Mouse (Mus musculus) adrenal gland, postnatal 10 days (tissue): ENCODE data around the gene Idua. TPM values are rescaled to one million over a fixed set of nuclear protein-coding genes. Genes with fewer than 3 reads are reported as not detected.

Source experiments
- DNase-seq: peaks from one replicate; pipeline ENCODE4 v3.0.0; 2021; ENCODE audit warnings: mixed read lengths
- total RNA-seq, 2 experiments: library from RNA; stranded (reverse); gene quantifications; 2 replicates each; pipeline ENCODE4 v1.2.3; 2021

The Idua gene
- total RNA-seq, 2 experiments from 2014 or later = 9.0 to 15.2 TPM

DNA sequence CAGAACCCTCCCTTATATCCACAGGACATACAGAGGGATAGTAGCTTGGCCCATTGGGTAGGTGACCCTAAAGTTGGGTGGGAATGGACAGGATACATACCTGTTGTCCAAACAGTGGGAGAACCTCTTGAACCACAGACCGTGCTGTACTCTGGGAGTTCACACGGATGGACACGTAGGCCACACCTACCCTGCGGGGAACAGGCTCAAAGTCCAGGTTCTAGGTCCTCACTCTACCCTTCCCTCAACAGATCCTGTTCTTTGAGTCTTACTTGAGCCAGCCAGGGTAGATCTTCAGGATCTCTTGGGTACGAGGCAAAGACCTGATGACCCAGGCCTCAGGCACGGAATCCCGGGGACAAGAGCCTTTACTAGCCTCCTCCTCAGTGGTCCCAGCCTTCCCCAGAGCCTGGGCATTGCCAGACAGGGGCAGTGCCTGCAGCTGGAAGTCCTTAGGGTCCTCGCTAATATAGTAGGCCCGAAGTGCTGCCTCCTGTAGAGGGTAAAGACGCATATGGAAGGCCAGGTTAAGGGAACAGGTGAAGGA is 5.6 kb upstream of the Idua start:
- DNase-seq = no peak

DNA sequence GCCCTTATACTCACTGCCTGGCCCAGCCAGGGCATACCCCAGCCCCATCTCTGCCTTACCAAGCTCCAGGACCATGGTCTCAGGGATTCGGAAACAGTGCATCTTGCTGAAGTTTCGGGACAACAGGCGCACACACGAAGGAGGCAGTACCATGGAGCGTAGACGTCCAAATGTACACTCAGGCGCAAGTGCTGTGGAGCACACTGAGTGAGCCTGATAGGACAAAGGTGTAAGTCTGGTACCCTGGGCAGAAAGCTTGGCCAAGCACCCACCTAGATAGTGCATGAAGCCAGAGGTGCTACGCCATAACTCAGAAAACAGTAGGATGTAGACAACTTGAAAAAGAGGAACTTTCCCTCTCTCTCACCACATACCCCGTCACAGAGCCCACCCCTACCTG is 4.8 kb upstream of the Idua start:
- DNase-seq = no peak

DNA sequence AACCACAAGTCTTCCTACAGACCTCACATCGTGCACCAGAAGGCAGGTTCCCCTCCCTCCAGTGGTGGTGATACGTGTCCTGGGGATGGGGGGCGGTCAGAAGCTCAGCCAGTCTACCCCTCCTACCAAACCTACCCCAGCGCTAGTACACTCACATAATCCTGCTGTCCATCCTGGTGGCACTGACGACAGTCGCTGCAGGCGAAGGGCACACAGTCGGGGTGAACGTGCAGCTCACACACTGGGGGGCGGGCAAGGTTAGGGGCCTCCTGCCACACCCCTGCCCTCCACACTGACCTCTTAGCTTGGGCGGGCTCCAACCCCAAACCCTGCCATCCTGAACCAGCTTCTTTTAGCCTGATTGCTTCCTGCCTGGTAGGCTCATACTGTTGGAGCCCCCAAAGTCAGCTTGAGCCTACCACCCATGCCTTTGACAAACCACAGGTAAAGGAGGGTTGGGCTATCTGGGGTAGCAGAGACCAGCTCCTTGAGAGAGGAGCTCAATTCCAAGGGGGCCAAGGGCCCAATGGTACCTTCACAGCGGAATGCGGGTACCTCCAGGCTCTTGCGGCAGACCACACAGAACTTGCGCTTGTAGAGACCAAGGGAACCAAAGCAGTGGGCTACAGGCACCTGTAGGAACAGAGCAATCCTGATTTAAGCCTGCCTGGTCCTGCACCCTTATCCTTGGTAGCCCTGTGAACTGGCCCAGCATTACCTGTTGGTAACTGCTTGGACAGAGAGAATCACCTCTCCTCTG is 4.1 kb upstream of the Idua start:
- DNase-seq = no peak

DNA sequence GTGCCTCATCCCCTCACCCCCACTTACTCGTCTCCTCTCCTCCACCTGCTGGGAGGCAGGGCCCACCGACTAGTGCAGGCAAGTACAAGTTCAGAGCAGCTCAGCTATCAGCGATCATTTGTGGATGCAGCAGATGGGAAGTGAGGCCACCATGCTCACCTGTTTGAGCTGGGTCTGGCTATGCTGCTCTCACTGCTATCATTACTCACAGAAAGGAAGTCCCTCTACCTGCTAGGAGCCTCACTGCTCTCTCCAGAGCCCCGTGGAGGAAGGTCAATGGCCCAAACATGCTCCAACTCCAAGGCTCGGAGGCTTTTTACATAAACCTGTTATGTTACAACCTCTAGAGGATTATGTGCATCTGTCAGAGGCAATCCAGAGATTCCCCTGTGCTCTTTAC is 2.7 kb upstream of the Idua start:
- DNase-seq = no peak

DNA sequence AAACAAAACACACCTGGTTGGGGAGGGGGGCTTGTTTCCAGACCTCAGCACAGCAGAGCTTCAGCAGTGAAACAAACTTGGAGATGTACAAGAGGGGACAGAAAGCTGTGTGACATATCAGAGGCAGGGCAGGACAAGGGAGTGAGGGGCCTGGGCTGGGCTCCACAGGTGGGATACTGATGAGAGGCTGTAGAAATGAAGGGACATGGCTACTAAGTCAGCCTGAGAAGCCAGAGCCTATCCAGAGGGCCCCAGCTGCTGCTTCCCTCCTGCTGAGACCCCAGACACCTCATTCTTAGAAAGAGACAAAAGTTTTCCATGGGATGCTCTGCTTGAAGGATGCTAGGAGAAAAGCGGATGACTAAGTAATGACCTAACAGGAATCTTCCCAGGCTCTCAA is 1.5 kb upstream of the Idua start:
- DNase-seq = no peak

DNA sequence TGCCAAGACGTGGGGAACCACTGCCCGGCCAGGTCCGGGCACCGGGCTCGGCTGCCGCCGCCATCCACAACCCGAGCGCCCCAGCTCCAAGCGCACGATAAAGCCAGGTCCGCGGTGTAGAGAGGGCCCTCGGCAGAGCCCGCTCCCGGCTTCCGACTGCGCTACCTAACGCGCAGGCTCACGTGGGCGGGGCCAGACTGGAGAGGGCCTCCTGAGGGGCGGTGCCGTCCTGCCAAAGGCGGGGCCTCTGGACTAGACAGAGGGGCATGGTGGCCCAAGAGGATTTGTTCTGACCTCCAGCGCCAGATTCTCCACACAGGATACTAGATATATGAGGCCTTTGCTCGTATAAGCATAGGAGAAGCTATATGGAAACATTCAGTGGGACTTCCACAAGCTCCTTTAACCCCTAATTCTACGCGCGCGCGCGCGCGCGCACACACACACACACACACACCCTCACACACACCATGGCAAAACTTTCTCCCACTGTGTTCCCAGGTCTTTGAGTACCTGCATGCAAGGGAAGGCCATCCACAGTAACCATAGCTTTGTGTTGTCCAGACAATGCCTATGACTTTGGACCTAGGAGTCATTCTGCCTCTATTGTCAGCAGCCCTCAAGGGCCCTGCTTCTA is 619 bp downstream of the Idua start:
- peak; percentile 96 for DNase-seq

DNA sequence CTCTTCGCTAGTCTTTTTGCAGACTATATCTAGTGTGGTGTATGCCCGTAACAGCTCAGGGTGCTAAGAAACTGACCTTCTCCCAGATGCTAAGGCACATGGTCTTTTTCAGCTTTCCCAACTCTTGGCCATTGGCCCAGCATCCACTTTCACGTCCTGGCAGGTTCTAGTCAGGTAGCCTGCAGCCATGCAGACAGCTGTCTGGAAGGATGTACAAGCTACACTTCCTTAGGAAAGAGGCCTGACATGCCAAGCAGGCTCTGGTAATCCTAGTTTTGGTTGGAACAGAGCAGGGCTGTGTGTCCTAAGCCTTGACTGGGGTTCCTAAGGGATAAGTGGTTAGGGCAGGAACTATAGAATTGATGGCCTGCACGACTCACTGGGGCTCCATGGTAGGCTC is 2.6 kb downstream of the Idua start:
- DNase-seq = no peak

DNA sequence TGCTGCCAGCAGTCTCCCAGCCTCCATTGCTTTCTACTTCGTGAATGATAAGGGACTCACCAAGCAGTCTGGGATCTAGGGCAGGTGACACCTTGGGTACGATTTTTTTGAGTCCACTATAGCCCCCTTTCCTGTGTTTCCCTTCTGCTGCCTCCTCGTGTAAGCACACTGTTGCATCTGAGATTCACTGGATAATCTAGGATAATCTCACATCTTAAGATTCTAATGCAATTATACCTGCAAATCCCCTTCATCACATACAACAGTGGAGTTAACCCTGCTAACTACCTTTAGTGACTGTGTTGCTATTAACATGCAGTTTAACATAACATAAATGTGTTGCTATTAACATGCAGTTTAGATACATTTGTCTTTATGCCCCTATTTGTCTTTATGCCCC is 4.9 kb downstream of the Idua start:
- no peak for DNase-seq

DNA sequence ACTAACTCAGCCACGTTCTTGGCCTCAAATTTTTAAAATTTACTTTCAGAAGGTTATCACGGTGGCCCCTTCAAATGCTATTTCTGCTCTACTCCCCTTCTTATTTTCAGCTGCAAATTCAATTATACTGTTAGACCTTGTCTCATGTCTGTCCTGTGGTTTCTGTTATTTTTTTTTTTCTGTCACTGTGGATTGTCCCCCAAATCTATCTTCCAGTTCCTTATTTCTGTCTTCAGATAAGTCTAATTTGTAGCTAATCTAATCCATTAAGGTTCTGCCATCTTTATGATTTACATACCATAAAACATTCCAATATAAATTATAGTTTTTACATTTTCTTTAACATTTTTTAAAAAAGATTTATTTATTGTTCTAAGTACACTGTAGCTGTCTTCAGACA is 7.2 kb downstream of the Idua start:
- no peak for DNase-seq

DNA sequence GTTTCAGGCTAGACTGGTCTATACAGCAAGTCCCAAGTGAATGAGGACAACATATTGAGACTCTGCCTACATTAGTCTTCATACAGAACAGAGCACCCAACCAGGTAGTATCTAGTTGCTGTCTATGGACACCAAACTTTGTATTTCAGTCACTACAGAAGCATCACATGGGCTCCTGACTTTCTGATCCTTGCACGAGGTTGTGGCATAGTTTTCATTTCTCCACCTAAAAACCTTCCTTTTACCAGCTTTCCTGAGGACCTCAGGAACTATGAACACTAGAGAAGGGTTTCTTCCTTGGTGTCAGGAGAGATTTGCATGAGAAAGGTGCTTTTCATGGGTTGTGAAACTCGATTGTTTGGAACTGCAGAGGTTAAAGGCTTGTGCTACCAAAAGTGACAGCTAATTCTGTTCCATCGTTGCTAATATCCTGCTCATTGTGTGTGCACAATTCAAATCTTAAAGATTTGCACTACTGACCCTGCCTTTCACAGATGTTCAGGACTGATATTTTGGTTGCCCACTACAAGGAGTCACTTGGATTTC is 8.3 kb downstream of the Idua start:
- no peak for DNase-seq

DNA sequence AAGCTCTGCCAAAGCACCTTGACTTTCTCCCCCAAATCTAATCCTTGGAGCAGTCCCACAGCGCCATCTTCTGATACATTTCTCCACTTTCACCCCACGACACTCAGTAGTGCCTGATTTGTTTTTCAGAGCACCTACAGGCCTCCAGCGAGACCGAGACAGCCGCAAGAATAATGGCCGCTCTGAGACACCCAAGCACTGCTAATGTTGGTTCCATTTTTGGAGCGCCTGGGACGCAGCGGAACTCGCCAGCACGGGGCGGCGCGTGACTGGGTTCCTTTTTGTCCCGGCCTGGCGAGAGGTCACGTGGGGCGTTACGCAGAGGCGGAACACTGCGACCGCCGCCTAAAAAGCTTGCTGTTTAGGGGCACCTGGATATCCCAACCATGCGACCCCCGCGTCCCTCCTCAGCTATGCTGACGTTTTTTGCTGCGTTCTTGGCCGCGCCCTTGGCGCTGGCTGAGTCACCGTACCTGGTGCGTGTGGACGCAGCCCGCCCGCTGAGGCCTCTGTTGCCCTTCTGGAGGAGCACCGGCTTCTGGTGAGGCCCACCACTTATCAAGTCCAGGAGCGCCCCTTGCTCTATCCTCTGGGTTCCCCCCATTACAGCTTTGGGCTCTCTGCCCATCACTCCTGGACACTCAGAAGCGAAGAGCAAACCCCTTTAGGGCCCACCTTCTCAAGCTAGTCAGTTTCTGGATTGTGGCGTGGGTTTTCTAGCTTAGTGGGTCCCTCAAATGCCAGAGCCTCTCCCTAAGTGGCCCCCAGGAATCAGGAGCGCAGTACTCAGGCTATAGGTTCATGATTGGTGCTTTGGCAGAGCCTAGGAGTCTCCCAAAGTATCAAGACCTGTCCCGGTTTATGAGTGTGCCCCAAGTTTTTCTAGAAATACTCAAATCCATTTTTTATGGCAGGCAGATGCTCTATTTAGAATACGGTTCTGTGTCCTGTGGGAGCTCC is 9.1 kb downstream of the Idua start, which contains the start of gene Dgkq:
TSS of gene Dgkq (minus strand) at position 696 of the 960 bp plus-strand sequence.
- DNase-seq = peak; percentile 92

DNA sequence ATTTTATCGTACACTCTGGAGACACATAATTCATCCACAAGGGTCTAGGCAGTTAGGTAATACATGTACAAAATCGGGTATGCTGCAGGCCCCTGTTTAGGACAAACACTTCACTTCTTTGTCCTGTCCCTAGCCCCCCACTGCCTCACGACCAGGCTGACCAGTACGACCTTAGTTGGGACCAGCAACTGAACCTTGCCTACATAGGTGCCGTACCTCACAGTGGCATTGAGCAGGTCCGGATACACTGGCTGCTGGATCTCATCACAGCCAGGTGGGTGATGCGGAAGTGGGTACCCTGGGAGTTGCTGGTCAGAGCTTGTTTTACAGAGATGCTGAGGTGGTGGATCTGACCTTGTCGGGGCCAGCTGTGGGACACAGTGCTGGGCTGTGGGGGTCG is 9.9 kb downstream of the Idua start:
- DNase-seq = no peak

DNA sequence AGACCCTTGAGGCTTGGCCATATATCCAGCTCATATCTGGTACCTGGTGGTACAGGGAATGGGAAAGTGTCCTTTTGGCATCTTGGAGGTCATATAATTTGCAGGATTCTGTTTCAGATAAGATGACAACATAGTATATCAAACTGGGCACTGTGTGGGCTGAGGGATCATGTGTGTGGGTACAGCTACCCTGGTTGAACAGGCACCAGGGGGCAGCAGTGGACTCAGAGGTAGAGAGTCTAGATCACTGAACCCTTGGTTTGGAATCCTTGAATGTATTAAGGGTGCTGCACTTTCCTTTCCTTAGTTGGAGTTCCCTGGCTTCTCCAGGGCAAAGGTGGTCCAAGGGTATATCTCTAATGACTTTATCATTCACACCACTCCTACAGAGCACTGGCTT is 10.7 kb downstream of the Idua start:
- peak; percentile 72 for DNase-seq

DNA sequence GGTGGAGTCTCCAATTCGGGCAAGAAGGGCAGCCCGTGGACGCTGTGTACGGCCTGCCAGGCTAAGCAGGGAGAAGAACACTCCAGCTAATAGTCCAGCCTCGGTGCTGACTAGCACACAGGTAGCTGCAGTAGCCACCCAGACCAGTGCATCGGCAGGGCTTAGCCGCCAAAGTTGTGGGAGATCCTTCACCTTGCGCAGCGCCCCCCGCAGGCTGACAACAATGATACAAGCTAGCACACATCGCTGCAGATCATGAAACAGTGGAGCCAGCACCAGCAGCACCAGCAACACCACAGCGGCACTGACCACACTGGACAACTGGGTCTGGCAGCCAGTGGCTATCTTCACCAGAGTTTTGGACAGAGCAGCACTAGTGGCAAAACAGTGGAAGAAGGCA is 11.6 kb downstream of the Idua start:
- DNase-seq = no peak

DNA sequence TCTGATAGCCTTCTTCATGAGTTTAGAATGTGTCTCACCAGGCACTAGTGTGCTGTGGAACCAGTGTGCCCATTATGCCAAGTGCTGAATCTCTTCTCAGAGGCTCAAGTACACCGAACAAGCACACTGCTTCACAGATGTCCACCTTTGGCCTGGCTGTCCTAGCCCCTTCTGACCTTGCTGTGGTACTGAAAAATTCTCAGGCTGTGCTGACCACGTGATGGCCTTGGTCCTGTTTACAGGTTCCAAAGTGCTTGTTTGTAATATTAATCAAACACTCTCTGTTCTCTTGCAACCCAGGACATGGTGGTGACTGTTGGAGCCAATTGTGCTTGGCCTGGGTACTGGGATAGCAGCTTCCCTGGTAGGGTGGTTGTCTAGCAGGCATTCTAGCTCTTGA is 14.5 kb downstream of the Idua start:
- DNase-seq = no peak

DNA sequence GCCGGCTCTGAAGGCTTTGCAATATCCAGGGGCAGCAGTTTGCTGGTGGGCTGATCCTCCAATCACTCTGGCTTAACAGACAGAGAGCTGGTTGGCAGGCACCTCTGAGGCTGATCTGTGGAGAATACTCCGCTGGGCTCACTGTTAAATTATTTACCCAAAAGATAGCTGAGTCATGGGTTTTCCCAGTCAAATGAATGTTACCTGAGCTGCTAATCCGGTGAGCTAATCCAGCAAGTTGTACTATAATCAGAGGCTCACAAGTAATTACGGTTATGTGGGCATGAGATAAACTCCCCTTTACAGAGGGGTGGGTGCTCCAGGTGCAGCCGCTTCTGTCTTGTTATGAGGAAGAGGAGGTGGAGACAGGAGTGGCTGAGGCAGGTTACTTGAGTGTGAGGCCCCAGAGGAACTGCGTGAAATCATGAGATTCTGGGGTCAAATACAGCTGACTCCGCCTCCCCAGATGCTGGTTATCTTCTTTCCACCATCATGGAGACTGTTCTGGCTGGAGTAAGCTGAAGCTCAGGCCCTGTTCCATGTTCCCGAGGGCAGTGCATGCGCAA is 15.2 kb downstream of the Idua start, which contains the start of gene Slc26a1:
TSS of gene Slc26a1 (minus strand) at position 319 of the 566 bp plus-strand sequence.
- DNase-seq = no peak

DNA sequence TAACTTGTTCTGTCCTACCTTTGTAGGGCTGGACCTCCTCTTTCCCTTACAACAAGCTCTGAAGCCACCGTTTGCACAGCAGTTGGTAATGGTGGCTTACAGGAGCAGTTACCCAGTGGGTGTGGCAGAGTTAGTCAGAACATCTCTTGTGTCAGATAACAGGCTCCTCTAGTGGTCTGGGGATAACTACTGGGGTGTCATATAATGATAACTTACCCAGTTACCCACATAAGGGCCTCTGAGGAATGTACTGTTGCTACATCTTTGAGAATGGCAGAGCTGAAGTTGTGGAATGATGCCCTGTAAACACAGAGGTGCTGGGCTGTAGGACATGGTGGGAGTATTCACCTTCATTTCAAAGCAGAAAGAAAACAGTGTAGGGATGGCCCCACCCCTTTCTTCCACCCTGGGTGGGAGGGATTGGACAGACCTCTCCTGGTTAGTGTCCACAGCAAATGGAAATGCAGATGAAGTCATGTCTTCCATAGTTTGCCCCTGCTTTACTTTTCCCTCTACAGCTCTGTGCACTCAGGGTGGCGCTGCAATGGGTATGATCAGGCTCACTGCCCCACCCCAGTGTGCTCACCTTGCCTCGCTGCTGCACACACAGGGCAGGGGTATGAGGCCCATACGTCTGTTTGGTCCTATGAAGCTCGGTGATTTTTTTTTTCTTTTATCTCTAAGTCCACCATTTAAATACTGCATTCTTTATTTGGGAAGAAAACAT is 16.8 kb downstream of the Idua start:
- DNase-seq = no peak

DNA sequence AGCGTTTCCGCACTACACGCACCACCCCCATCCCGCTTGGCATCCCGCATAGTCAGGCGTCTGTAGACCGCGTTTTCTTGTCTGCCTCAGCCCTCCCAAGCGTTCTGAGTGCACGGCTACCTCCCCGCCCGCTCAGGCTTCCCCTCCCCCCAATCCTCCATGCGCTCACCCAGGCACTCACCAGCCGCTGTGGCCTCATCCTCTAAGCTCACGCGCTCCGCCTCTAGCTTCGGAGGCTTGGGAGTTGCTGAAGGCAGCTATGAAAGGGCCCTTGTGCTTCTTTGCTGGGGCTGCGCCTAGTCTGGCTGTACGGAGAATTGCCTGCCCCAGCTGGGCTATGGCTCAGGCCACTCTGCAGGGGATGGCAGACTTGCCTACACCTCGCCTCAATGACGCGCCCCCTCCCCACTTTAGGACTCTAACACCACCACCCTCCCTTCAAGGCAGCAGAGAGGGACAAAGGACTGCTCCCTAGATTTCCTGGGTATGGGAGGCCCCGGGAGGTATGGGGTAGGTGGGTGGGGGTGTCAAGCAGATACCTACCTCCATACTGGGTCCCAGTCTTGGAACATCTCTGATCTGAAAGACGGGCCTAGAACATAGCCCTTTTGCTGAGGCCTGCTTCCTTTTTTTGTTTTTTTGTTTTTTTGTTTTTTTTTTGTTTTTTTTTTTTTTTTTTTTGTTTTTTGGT is 17.6 kb downstream of the Idua start:
- DNase-seq = peak; percentile 72

DNA sequence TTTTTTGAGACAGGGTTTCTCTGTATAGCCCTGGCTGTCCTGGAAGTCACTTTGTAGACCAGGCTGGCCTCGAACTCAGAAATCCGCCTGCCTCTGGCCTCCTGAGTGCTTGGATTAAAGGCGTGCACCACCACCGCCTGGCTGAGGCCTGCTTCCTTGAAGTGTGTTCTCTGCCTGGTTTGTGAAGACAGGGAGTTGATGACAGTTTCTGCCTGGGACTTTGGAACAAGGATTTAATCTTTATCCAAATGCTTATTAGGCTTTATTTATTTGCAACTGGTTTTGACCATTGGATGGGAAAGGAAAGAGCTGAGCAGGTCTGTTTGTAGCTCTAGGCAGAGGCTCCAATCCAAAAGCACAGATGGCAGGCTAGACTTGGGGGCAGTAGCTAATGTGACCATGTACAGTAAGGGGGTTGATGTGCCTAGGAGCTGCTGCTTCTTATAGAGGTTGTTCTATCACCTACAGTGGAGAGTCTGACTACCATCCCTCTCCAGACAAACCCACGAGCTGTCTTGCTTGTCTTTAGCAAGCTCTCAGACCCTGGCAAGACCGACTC is 18.2 kb downstream of the Idua start:
- DNase-seq = no peak

DNA sequence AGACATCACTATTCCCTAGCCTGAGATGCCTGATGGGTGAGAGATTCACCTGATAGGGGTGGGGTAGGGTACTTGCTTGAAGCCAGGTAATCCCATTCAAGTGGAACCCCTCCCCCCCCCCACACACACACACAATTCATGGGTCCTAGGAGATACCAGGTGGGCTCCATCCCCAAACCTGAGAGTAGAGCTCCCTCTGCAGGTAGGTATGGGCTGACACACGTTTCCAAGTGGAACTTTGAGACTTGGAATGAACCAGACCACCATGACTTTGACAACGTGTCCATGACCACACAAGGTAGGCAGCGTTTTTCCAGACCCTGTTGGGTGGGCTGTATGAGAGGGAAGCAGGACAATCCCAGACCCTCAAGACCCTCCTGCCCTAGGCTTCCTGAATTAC is 19.8 kb downstream of the Idua start:
- no peak for DNase-seq
